ENCODE assay signal across 13 mouse cellular contexts in genomic region chr8:98380387-98380786, GRCm38 (mm10).
"Had no signal": no experiment of that assay in that cellular context is flagged by ENCODE, and none has a peak within 500 bp of the region (broad histone marks: within the 10 kb centered on the region; RNA-seq: fewer than 3 reads in every experiment).

No protein-coding gene starts in this region.

- H3K9me3 ChIP-seq: intestine, embryonic 15.5 days; limb, embryonic 13.5 days; liver, embryonic 15.5 days; megakaryocyte, embryonic 14.5 days; midbrain, embryonic 15.5 days; neural tube, embryonic 12.5 days had no signal

- H3K9ac ChIP-seq: intestine, embryonic 15.5 days; limb, embryonic 13.5 days; liver, embryonic 15.5 days; midbrain, embryonic 15.5 days; neural tube, embryonic 12.5 days had no signal

- DNase-seq: kidney, adult 18-20 months; kidney, postnatal 14 days; thymus, adult 18-20 months; thymus, postnatal 14 days had no signal

- H3K36me3 ChIP-seq: intestine, embryonic 15.5 days; limb, embryonic 13.5 days; liver, embryonic 15.5 days; midbrain, embryonic 15.5 days; neural tube, embryonic 12.5 days had no signal

- H3K4me3 ChIP-seq: intestine, embryonic 15.5 days; limb, embryonic 13.5 days; liver, embryonic 15.5 days; megakaryocyte, embryonic 14.5 days; midbrain, embryonic 15.5 days; neural tube, embryonic 12.5 days had no signal

- H3K27ac ChIP-seq: intestine, embryonic 15.5 days; limb, embryonic 13.5 days; liver, embryonic 15.5 days; macrophage; midbrain, embryonic 15.5 days; neural tube, embryonic 12.5 days had no signal

- H3K4me2 ChIP-seq: intestine, embryonic 15.5 days; limb, embryonic 13.5 days; liver, embryonic 11.5 days; liver, embryonic 15.5 days; midbrain, embryonic 11.5 days; midbrain, embryonic 15.5 days; neural tube, embryonic 12.5 days had no signal

- H3K27me3 ChIP-seq: intestine, embryonic 15.5 days; limb, embryonic 13.5 days; liver, embryonic 15.5 days; megakaryocyte, embryonic 14.5 days; midbrain, embryonic 15.5 days; neural tube, embryonic 12.5 days had no signal

- ATAC-seq: intestine, embryonic 15.5 days; midbrain, embryonic 15.5 days had no signal

- H3K4me1 ChIP-seq: intestine, embryonic 15.5 days; limb, embryonic 13.5 days; liver, embryonic 15.5 days; megakaryocyte, embryonic 14.5 days; midbrain, embryonic 15.5 days; neural tube, embryonic 12.5 days had no signal
